Mouse (Mus musculus) kidney, adult 11 months (tissue): ENCODE results near the gene Ttll11.

ENCODE experiments used
- DNase-seq: peaks from one replicate; pipeline ENCODE4 v3.0.0; 2022

Gene Ttll11

GRCm38 (mm10) chr2:35761458-35761857, 218.3 kb downstream of the Ttll11 start:
- DNase-seq = no peak

DNA sequence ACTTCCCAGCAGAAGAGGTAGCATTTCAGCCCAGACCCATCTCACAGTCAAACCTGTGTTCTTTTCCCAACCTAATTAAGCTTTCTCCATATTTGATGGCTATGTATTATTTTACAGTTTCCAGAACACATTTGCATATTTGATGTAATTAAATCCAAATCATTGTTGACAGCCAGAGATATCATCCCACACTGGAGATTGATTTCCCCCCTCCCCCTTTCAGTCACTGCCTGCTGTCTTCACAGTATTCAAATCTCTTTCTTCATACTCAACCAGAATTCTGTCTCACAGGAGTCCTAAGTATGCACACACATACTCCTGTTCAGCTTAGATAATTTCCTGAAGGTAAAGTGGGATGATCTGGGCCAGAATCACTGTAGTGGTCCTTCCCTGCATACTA, 218.8 kb downstream of the Ttll11 start:
- DNase-seq = no peak

- DNase-seq = no peak
Measured at GRCm38 (mm10) chr2:35760352-35760751, 219.4 kb downstream of the Ttll11 start.

DNA sequence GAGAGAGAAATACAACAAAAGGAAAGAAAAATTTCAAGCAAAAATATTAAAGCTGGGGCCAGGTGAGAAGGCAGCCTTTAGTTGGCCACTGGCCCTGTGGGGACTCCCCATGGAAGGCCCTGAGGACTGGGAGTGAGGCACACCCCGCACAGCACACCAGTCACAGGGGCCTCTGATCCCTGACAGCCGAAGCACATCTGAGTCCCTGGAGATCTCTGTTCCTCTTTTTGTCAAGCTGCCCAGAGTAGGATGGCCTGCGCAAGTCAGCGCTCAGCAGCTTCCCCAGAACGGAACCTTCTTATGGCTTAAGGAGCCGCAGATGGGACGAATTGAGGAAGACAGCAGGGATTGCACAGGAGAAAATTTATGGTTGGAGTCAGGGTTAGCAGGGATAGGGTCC, 223.2 kb downstream of the Ttll11 start:
- no peak for DNase-seq

GRCm38 (mm10) chr2:35751781-35752505, 227.8 kb downstream of the Ttll11 start:
- no peak for DNase-seq

DNA sequence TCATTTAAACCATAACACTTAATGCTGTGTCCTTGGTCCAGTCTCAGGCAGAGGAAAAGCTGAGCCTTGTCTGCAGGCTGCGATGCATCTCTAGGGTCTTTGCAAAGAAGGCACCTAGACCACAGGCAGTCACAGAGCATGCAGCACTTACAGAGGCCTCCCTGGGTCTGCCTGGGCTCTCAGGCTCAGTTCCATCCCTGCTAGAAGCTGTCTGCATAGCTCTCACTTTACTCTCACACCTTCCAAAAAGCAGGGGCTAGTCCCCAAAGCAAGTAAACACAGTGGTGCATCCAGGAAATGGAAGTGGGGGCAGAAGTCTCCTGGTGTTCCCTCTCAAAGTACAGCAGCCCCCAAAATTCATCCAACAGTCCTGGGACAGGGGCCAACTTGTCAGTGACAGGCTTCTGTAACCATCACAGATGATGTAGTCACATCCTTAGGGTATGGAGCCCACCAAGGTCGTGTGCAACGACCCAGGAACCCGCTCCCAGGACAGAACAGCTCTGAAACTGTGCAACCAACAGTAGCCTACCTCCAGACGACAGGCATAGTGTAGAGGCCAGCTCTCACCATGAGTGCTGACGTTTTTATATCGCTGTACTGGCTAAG, 229.1 kb downstream of the Ttll11 start:
- DNase-seq = no peak

DNA sequence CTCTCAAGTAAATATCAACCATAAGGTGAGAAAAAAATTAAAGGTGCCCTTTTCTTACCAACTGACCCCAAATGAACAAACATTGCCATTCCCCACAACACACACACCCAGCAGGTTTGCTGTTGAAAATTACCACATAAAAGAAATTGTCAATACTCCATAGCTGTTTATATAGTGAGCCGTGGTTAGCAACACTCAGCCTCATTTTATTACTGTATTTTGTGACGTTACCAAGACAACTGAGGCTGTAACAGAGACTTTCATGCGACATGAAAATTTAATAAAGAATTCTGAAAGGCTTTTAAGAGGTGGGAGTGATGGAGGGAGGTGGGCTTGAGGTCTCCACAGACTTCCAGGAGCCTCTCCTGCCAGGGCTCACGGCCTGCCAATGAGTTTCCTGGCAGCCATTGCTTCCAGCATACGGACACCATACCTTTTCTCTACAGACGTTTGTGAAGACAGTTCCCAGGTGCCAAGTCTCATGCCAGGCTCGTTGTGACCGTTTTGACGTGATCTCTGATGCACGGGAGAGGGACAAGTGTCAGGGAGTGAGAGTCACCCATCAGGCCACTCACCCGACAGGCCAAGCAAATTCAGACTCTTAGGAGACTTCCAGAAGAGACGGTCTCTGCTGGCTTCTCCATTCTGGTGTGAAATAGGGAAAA, 232.2 kb downstream of the Ttll11 start:
- DNase-seq = no peak

GRCm38 (mm10) chr2:35746638-35747037, 233.1 kb downstream of the Ttll11 start:
- no peak for DNase-seq

GRCm38 (mm10) chr2:35745876-35746275, 233.8 kb downstream of the Ttll11 start:
- DNase-seq = no peak

DNA sequence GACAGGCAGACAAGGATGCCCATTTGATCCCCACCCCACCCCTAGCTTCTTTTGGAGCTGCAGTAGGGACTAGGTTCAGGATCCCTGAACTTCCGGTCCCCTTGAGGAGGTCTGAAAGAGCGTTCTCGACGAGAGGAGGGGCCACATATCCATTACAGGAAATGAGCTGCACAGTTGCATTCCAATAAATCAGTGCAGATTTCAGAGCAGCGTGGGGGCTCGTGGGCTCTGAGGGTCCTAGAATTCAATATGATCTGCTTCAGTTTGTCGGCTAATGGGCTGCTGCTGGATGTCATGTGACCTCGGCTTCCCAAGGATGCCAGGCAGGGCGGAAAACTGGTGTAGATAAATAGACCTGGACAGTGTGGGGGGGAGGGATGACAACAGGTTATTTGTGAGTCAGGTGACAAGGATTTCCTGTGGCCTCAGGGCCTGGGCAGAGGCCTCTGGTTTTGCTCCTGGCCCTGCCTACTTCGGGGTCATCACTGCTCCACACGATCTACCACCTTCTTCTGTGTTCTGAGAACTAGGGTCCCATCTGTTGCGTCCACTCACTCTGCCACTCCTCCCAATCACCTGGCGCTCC, 240.0 kb downstream of the Ttll11 start:
- no peak for DNase-seq

GRCm38 (mm10) chr2:35737467-35738027, 242.2 kb downstream of the Ttll11 start:
- no peak for DNase-seq

DNA sequence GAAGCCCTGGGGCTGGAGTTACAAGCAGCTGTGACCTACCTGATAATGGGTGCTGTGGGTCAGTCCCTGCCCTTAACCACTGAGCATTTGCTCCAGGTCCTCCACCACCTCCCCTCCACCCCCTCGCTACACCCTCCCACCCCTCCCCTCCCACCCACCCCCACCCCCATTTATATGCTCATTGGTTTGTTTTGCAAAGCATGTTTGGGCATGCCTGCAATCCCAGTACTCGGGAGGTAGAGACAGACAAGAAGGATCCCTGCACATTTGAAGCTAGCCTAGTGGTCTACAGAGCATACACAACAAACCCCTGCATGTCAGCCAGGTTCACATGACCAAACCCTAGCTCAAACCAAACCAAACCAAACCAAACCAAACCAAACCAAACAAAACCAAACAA, 243.7 kb downstream of the Ttll11 start:
- DNase-seq = no peak

DNA sequence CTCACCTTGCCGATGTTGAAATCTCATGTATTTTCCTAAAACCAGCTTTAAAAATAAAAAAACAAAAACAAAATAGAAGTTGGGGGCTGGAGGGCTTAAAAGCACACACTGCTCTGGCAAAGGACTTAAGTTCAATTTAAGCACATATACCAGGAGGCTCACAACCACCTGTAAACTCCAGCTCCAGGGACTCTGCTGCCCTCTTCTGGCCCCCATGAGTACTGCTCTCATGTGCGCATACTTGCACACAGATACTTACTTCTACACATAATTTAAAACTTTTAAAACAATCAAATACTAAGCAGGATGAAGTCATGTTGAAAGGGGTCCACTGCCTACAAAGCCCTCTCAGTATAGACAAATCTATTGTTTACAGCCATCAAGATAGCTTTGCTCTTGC, 244.7 kb downstream of the Ttll11 start:
- no peak for DNase-seq

- no peak for DNase-seq
Measured at GRCm38 (mm10) chr2:35731671-35732449, 247.9 kb downstream of the Ttll11 start.

- peak; percentile 81 for DNase-seq
Measured at GRCm38 (mm10) chr2:35729077-35730065, 250.3 kb downstream of the Ttll11 start.

DNA sequence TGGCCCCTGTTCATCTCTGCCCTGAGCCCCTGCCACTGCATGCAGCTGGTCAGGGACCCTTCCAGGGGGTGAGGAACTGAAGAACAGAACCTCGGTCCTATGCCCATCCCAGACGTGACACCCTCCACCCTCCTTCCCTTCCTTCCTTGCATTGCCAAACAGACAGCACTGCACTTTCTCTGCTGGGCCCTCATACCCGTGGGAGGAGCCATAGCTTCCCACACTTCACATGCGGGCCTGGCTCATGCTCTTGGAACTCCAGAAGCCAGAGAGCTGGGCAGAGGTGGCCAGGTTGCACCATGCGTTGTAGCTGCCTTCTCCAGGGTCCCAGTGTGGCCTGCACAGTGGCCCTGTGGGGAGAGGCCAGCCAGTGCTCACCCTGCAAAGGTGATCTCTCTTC, 251.1 kb downstream of the Ttll11 start:
- DNase-seq = no peak

DNA sequence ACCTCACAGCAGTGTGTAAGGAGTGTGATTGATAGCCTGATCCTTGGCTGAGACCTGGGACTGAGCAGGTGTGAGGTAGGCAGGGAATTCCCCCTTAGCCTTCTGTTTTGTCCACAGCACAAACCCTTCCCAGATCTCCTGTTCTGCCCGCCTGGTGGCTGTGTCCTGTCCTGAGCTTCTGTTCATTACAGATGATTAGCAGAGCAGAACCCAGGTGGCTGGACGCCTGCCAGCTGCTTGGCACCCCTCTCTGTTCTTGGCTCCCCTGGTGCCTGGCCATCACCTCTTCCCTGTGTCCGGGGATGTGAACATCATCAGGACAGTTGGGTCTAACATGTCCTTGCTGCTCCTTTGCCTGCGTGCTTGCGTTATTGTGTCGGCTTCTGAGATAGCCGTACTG, 256.0 kb downstream of the Ttll11 start:
- peak; percentile 40 for DNase-seq

GRCm38 (mm10) chr2:35723267-35723666, 256.4 kb downstream of the Ttll11 start:
- DNase-seq = no peak

DNA sequence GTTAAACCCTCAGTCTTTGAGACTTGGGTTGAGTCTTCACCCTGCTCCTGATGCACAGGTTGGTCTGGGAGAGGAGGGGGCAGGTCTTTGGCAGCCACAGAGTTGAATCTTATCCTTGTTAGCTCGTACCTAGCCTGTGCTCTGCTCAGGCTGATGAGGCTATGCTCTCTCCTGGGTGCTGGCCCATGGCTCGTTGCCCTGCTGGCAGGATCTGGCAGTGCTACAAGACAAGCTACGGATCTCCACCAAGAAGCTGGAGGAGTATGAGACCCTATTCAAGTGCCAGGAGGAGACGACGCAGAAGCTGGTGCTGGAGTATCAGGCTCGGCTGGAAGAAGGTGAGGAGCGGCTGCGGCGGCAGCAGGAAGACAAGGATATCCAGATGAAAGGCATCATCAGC, 256.9 kb downstream of the Ttll11 start:
- no peak for DNase-seq

DNA sequence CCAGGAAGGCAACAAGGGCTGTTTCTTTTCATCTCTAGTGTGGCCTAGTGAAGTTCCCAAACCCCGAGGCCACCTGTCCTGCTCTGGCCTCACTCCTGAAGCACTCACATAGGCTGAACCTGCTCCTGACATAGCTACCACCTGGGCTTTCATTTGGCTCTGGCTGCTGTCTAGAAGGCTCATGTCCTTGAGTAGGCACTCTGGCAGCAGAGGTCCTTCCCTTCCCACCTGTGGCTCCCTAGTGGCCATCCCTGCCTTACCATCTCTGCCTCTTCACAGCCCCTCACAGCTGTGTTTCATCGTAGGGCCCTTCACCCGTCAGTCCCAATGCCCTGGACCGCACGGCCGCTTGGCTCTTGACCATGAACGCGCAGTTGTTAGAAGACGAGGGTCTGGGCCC, 258.8 kb downstream of the Ttll11 start:
- DNase-seq = no peak

GRCm38 (mm10) chr2:35720550-35720949, 259.2 kb downstream of the Ttll11 start:
- DNase-seq = no peak
